Mouse (Mus musculus) forebrain, embryonic 10.5 days (tissue): ENCODE measurements around the gene Zfp131. TPM values are rescaled to one million over a fixed set of nuclear protein-coding genes. Genes with fewer than 3 reads are reported as not detected.
A peak's percentile ranks its signal among the peaks of the same experiment; 100 is the strongest.

ENCODE experiments used
- DNase-seq: peaks from one replicate; pipeline ENCODE4 v3.0.0-alpha.2; 2017; ENCODE audit warnings: low spot score; ENCODE audit errors: extremely low spot score
- H3K27ac ChIP-seq: fragments of 300-500 bp; sonication (generic); 2 replicates; pipeline ENCODE4 v1.5.1; 2016; ENCODE audit warnings: mild to moderate bottlenecking
- H3K27me3 ChIP-seq: fragments of 300-500 bp; sonication (generic); 2 replicates; pipeline ENCODE4 v1.6.1; 2016; ENCODE audit warnings: mild to moderate bottlenecking; ENCODE audit not compliant: poor library complexity, severe bottlenecking
- H3K36me3 ChIP-seq: fragments of 300-500 bp; sonication (generic); replicated peaks from 2 replicates; pipeline ENCODE4 v1.6.1; 2016; ENCODE audit warnings: mild to moderate bottlenecking, moderate library complexity
- H3K4me1 ChIP-seq: fragments of 300-500 bp; sonication (generic); 2 replicates; pipeline ENCODE4 v1.6.1; 2016
- H3K4me3 ChIP-seq: fragments of 300-500 bp; sonication (generic); 2 replicates; pipeline ENCODE4 v1.5.1; 2016; ENCODE audit warnings: mild to moderate bottlenecking, moderate library complexity
- H3K9me3 ChIP-seq: fragments of 300-500 bp; sonication (generic); 2 replicates; pipeline ENCODE4 v1.6.1; 2016; ENCODE audit warnings: mild to moderate bottlenecking, moderate library complexity
- WGBS: fragments of 180-500 bp; shearing (Covaris S2); methylation state at CpG from one replicate; pipeline ENCODE4 v1.1.7; 2016; 5-methylcytosine and 5-hydroxymethylcytosine counted together
- polyA plus RNA-seq: library from polyadenylated mRNA; unstranded; fragments of >200 nt; fragmentation: Nextera tagmentation; extraction: Ambion mirVana; gene quantifications from 2 replicates; pipeline ENCODE4 v1.2.1, GENCODE M21; 2016

Zfp131 gene
- polyA plus RNA-seq, 1 experiment from 2014 or later = 42.7 TPM

GRCm38 (mm10) chr13:119791580-119792135, 969 bp upstream of the Zfp131 start:
- DNase-seq = peak; percentile 34
- no peaks in the 10 kb centered on the region for H3K9me3 ChIP-seq
- H3K4me1 ChIP-seq = peaks cover 25% of the 10 kb centered on the region
- no peaks in the 10 kb centered on the region for H3K27me3 ChIP-seq
- WGBS = 5% methylated on average over 18 of the region's 18 CpGs
- H3K36me3 ChIP-seq = peaks cover 29% of the 10 kb centered on the region
- H3K27ac ChIP-seq = peak overlapping the region; percentile 98
- peak overlapping the region; percentile 88 for H3K4me3 ChIP-seq

GRCm38 (mm10) chr13:119789851-119790717, 605 bp downstream of the Zfp131 start:
- peak overlapping the region; percentile 98 for H3K27ac ChIP-seq
- peaks cover 25% of the 10 kb centered on the region for H3K4me1 ChIP-seq
- WGBS = 2% methylated on average over 56 of the region's 66 CpGs
- no peaks in the 10 kb centered on the region for H3K27me3 ChIP-seq
- DNase-seq = no peak
- H3K36me3 ChIP-seq = peaks cover 44% of the 10 kb centered on the region
- H3K9me3 ChIP-seq = no peaks in the 10 kb centered on the region
- peak overlapping the region; percentile 88 for H3K4me3 ChIP-seq

GRCm38 (mm10) chr13:119783581-119783980, 7.1 kb downstream of the Zfp131 start:
- Histone ChIP-seq H3K27ac (no peak overlapping the region), H3K4me1 (no peaks in the 10 kb centered on the region), H3K9me3 (no peaks in the 10 kb centered on the region), H3K4me3 (no peak overlapping the region), H3K36me3 (peaks cover 99% of the 10 kb centered on the region), H3K27me3 (no peaks in the 10 kb centered on the region)
- 89% methylated on average over 4 of the region's 4 CpGs for WGBS
- no peak for DNase-seq

- DNase-seq = no peak
- Histone ChIP-seq H3K9me3 (no peaks in the 10 kb centered on the region), H3K36me3 (peaks cover 97% of the 10 kb centered on the region), H3K4me1 (no peaks in the 10 kb centered on the region), H3K4me3 (no peak overlapping the region), H3K27me3 (no peaks in the 10 kb centered on the region), H3K27ac (no peak overlapping the region)
- 95% methylated on average over 6 of the region's 6 CpGs for WGBS
Measured at GRCm38 (mm10) chr13:119768541-119768940, 22.1 kb downstream of the Zfp131 start.

DNA sequence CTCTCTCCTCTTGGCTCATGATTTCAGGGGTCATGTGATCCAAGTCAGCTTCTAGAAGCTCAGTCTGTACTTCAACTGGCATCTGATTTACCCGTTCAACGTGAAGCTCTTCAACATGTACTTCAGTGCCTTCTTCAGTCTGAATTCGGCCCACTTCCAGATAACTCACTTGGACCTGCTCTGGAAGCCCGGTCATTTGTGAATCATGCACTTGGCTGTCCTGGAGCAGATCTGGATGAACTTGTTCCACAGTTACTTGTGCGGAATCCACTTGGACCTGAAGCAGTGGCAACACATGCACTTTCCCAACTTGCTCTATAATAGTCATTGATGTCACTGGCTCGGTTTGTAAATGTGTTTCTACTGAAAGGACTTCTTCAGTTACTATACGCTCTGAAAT, 24.2 kb downstream of the Zfp131 start:
- H3K27ac ChIP-seq = no peak overlapping the region
- no peak for DNase-seq
- no peaks in the 10 kb centered on the region for H3K27me3 ChIP-seq
- H3K4me3 ChIP-seq = no peak overlapping the region
- no peaks in the 10 kb centered on the region for H3K4me1 ChIP-seq
- no peaks in the 10 kb centered on the region for H3K9me3 ChIP-seq
- WGBS = 96% methylated on average over 7 of the region's 7 CpGs
- peaks cover 87% of the 10 kb centered on the region for H3K36me3 ChIP-seq

GRCm38 (mm10) chr13:119756831-119757230, 33.9 kb downstream of the Zfp131 start:
- Histone ChIP-seq H3K9me3 (no peaks in the 10 kb centered on the region), H3K27me3 (no peaks in the 10 kb centered on the region), H3K36me3 (peaks cover 22% of the 10 kb centered on the region), H3K4me3 (no peak overlapping the region; the same call in 1 of the 2 replicates), H3K27ac (no peak overlapping the region), H3K4me1 (peaks cover 40% of the 10 kb centered on the region)
- DNase-seq = no peak
- WGBS = 34% methylated on average over 5 of the region's 5 CpGs

DNA sequence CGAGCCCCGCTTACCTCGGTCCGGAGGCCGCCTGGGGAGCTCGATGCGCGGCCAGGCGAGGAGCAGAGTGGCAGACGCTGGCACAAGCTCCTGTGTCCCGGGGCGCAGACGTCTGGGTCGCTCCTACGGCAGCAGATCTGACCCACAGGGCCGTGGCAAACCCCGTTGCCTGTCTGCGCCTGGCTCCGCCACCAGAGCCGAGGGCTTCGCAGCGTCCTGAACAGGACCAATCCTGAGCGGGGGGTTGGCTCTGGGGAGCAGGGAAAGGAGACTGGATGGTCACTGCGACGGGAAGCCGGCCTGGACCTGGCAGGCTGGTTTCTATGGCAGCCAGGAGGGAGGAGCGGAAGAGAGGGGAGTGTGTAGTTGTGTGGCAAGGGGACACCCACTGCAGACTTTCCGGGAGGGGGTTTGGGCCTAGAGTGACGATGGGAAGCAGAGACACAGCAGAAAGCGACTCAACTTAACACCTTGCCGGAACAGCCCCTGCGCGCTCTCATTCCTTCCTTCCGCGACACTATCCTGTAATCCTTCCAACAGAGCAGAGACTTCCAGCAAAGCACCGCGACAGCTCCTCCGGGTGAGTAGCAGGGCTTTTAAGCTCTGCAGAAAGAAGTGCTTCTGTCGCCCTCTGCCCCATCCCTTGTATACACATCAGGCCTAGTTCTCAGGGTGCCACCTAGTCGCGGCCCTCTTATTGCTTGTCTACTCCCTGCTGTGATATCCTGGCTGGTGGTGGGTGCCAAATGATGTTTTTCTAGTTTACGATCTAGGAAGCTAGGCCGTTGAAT, 34.8 kb downstream of the Zfp131 start, which contains the start of gene Nim1k:
TSS of gene Nim1k (minus strand) at position 202 of the 791 bp plus-strand sequence.
- Histone ChIP-seq H3K27ac (peak within 1 kb of the TSS; percentile 89), H3K4me1 (peaks cover 40% of the 10 kb centered on the region), H3K36me3 (peaks cover 13% of the 10 kb centered on the region), H3K4me3 (peak within 1 kb of the TSS; percentile 73), H3K9me3 (no peaks in the 10 kb centered on the region), H3K27me3 (no peaks in the 10 kb centered on the region)
- 2% methylated on average over 43 of the region's 43 CpGs for WGBS
- peak; percentile 84 for DNase-seq

- Histone ChIP-seq H3K27me3 (no peaks in the 10 kb centered on the region), H3K4me1 (peaks cover 40% of the 10 kb centered on the region), H3K4me3 (peak overlapping the region; percentile 73), H3K9me3 (no peaks in the 10 kb centered on the region), H3K27ac (peak overlapping the region; percentile 89), H3K36me3 (peaks cover 8% of the 10 kb centered on the region)
- under 1% methylated on average over 16 of the region's 16 CpGs for WGBS
- DNase-seq = no peak
Measured at GRCm38 (mm10) chr13:119755141-119755547, 35.5 kb downstream of the Zfp131 start.

- H3K9me3 ChIP-seq = no peaks in the 10 kb centered on the region
- WGBS = 25% methylated on average over 3 of the region's 3 CpGs
- peaks cover 12% of the 10 kb centered on the region for H3K36me3 ChIP-seq
- no peaks in the 10 kb centered on the region for H3K27me3 ChIP-seq
- peaks cover 40% of the 10 kb centered on the region for H3K4me1 ChIP-seq
- peak overlapping the region; percentile 89 for H3K27ac ChIP-seq
- peak overlapping the region; percentile 73 for H3K4me3 ChIP-seq
- no peak for DNase-seq
Measured at GRCm38 (mm10) chr13:119754635-119755020, 36.1 kb downstream of the Zfp131 start.

- WGBS = 48% methylated on average over 9 of the region's 9 CpGs
- peaks cover 14% of the 10 kb centered on the region for H3K36me3 ChIP-seq
- H3K9me3 ChIP-seq = no peaks in the 10 kb centered on the region
- peak; percentile 31 for DNase-seq
- H3K27ac ChIP-seq = peak overlapping the region; percentile 89; the same call in 1 of the 2 replicates
- H3K4me1 ChIP-seq = peaks cover 40% of the 10 kb centered on the region
- no peaks in the 10 kb centered on the region for H3K27me3 ChIP-seq
- peak overlapping the region; percentile 73; the same call in 1 of the 2 replicates for H3K4me3 ChIP-seq
Measured at GRCm38 (mm10) chr13:119753859-119754634, 36.6 kb downstream of the Zfp131 start.

- WGBS = 91% methylated on average over 4 of the region's 4 CpGs
- Histone ChIP-seq H3K4me3 (no peak overlapping the region), H3K4me1 (peaks cover 19% of the 10 kb centered on the region), H3K27ac (no peak overlapping the region), H3K27me3 (no peaks in the 10 kb centered on the region), H3K36me3 (peaks cover 13% of the 10 kb centered on the region), H3K9me3 (no peaks in the 10 kb centered on the region)
- DNase-seq = no peak
Measured at GRCm38 (mm10) chr13:119746930-119747329, 43.8 kb downstream of the Zfp131 start.

GRCm38 (mm10) chr13:119743470-119743869, 47.2 kb downstream of the Zfp131 start:
- peaks cover 3% of the 10 kb centered on the region; the same call in 1 of the 2 replicates for H3K36me3 ChIP-seq
- no peak overlapping the region for H3K27ac ChIP-seq
- DNase-seq = no peak
- no peaks in the 10 kb centered on the region for H3K9me3 ChIP-seq
- 60% methylated on average over 3 of the region's 3 CpGs for WGBS
- H3K4me1 ChIP-seq = peaks cover 32% of the 10 kb centered on the region
- no peak overlapping the region for H3K4me3 ChIP-seq
- H3K27me3 ChIP-seq = no peaks in the 10 kb centered on the region
